15 mouse cellular contexts compared by ENCODE assay signal in the genomic region with DNA sequence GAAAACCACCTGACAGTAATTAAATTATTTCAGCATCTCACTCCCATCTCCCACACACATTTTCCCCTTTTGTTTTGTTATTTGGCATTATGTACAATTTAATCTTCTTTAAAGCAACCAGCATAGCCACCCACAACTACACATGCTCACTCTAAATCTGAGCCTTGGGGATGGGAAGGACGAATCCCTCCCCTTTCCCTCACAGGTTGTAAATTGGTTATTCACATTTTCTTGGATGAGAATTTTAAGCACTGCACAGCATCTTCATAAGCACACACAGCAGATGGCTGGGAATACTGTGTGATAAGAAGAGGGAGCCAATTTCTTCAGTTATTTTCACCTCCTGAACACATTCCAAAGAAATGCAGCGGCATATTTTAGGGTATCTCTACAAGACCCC.
DNase-seq lines count a peak whose midpoint lies in the region; ATAC-seq and TF ChIP-seq lines count a peak whose summit lies in the region.
"Had no signal": no experiment of that assay in that cellular context is flagged by ENCODE, and none has a peak within 500 bp of the region (broad histone marks: within the 10 kb centered on the region; RNA-seq: fewer than 3 reads in every experiment).

No protein-coding gene starts in this region.

- H3K4me1 ChIP-seq in lung, adult 2 months (ENCODE audit: control insufficient read depth, insufficient read depth, low read length): no peaks in the 10 kb centered on the region; the same call in 1 of the 2 replicates
- H3K4me1 ChIP-seq: midbrain, embryonic 12.5 days had no signal

- TF ChIP-seq CTCF in lung, adult 2 months (IDR thresholded peaks at IDR 0.05; ENCODE audit: insufficient read depth, low read length): no peak

- no peak for ATAC-seq in megakaryocyte, adult 5-6 weeks (ENCODE audit: poor library complexity, severe bottlenecking)

- DNase-seq in left cerebral cortex, adult 11 months (ENCODE audit: low spot score): peak; percentile 61
- DNase-seq in left cerebral cortex, postnatal 4 days: no peak
- DNase-seq in frontal cortex, adult 2 months (ENCODE audit: extremely low spot score in 1 of 2, low spot score in 1 of 2): peak; percentile 73 to 80
- DNase-seq in layer of hippocampus, postnatal 14 days (ENCODE audit: low spot score in 2 of 2): peak; percentile 16 to 72
- DNase-seq in right cerebral cortex, postnatal 25 days: peak; percentile 29
- no peak for DNase-seq in lung, adult 2 months
- no peak for DNase-seq in adrenal gland, postnatal 36 days
- DNase-seq: embryo, embryonic 11 days; gastrocnemius, adult 2 months; heart, postnatal 10 days; kidney, adult 11 months; kidney, postnatal 14 days; lung, postnatal 14 days had no signal

- H3K4me3 ChIP-seq in lung, adult 2 months (replicated peaks; ENCODE audit: extremely low read depth, low read depth, low read length): no peak overlapping the region
- H3K4me3 ChIP-seq: gastrocnemius, adult 2 months; midbrain, embryonic 12.5 days had no signal

- TF ChIP-seq POLR2A in lung, adult 2 months (IDR thresholded peaks at IDR 0.05; ENCODE audit: borderline replicate concordance, extremely low read depth, low read depth, low read length): no peak

- 84% methylated on average over 2 of the region's 2 CpGs for whole genome bisulfite sequencing in lung, adult 2 months

- intact Hi-C loops in left cerebral cortex, postnatal 4 days (cut with DNase I): no loop called here

Comparison
In these comparisons a context has a peak if more than half of its experiments do, and no peak if none do; other contexts are left out.
1. DNase-seq: peak in left cerebral cortex, adult 11 months (single experiment), frontal cortex, adult 2 months (2 of 2), layer of hippocampus, postnatal 14 days (2 of 2) and right cerebral cortex, postnatal 25 days (single experiment); none in left cerebral cortex, postnatal 4 days (single experiment), lung, adult 2 months (single experiment) and adrenal gland, postnatal 36 days (0 of 2).